Comparison of ENCODE assay signal across 8 mouse cellular contexts in genomic region chr7:15955509-15955908, GRCm38 (mm10). TPM values are rescaled to one million over a fixed set of nuclear protein-coding genes. Genes with fewer than 3 reads are reported as not detected.
DNase-seq lines count a peak whose midpoint lies in the region; ATAC-seq and TF ChIP-seq lines count a peak whose summit lies in the region.

No protein-coding gene starts in this region.

- TF ChIP-seq CTCF in embryonic fibroblast, embryonic 13.5 days (IDR thresholded peaks at IDR 0.05; ENCODE audit: borderline replicate concordance, insufficient read depth, low read length) = no peak

- H3K9me3 ChIP-seq in intestine, embryonic 15.5 days = no peaks in the 10 kb centered on the region

- 33% methylated on average over 7 of the region's 7 CpGs for WGBS in intestine, embryonic 15.5 days

- DNase-seq in lung, postnatal 4 days = peak; percentile 68 to 85
- DNase-seq in cerebellum, adult 18-20 months = no peak
- no peak for DNase-seq in layer of hippocampus, adult 9-11 months
- no peak for DNase-seq in spleen, postnatal 10 days (ENCODE audit: low spot score in 2 of 2)
- no peak for DNase-seq in urinary bladder, postnatal 10 days (ENCODE audit: low spot score)

- no peak overlapping the region for H3K9ac ChIP-seq in intestine, embryonic 15.5 days

- H3K4me2 ChIP-seq in intestine, embryonic 15.5 days (replicated peaks) = peak overlapping the region; percentile 51

- peak; percentile 23; the same call in 1 of the 2 replicates for ATAC-seq in intestine, embryonic 15.5 days

- H3K27ac ChIP-seq in brown adipose tissue, adult 24 weeks (replicated peaks; ENCODE audit: low read depth, low read length) = peak overlapping the region; percentile 99
- peak overlapping the region; percentile 36 for H3K27ac ChIP-seq in embryonic fibroblast, embryonic 13.5 days (ENCODE audit: insufficient read depth, low read length)
- H3K27ac ChIP-seq in intestine, embryonic 15.5 days = peak overlapping the region; percentile 14; the same call in 1 of the 2 replicates

- H3K27me3 ChIP-seq in intestine, embryonic 15.5 days (replicated peaks) = no peaks in the 10 kb centered on the region

- peaks cover 28% of the 10 kb centered on the region for H3K36me3 ChIP-seq in intestine, embryonic 15.5 days

- peak overlapping the region; percentile 44 for H3K4me3 ChIP-seq in brown adipose tissue, adult 24 weeks (ENCODE audit: insufficient read depth, low read depth, low read length)
- H3K4me3 ChIP-seq in embryonic fibroblast, embryonic 13.5 days (ENCODE audit: insufficient read depth, low read length) = no peak overlapping the region
- peak overlapping the region; percentile 18; the same call in 1 of the 2 replicates for H3K4me3 ChIP-seq in intestine, embryonic 15.5 days (replicated peaks)

- H3K4me1 ChIP-seq in brown adipose tissue, adult 24 weeks (ENCODE audit: control insufficient read depth, insufficient read depth, insufficient read length, low read length) = peaks cover 23% of the 10 kb centered on the region
- H3K4me1 ChIP-seq in embryonic fibroblast, embryonic 13.5 days (ENCODE audit: control insufficient read depth, insufficient read depth, low read length) = peaks cover 11% of the 10 kb centered on the region
- H3K4me1 ChIP-seq in intestine, embryonic 15.5 days (replicated peaks) = peaks cover 7% of the 10 kb centered on the region; the same call in 1 of the 2 replicates

- no peak for TF ChIP-seq POLR2A in embryonic fibroblast, embryonic 13.5 days (IDR thresholded peaks at IDR 0.05; ENCODE audit: low read depth, low read length)

RNA-seq across cellular contexts. Expression of gene Nop53, which starts 9.6 kb away (rescaled TPM):
- 86.7 and 98.8 TPM in 2 replicates for polyA plus RNA-seq in brown adipose tissue, adult 24 weeks (2012; ENCODE audit: insufficient read depth, insufficient read length, missing spikeins)
- polyA plus RNA-seq in embryonic fibroblast, embryonic 13.5 days (2011; ENCODE audit: insufficient read length, low read depth, missing spikeins) = 87.7 and 98.1 TPM in 2 replicates
- polyA plus RNA-seq in intestine, embryonic 15.5 days (2015; fragmentation: Nextera tagmentation; extraction: Ambion mirVana) = 161 and 174 TPM in 2 replicates

RNA-seq across cellular contexts. Expression of gene Ehd2, which starts 11.9 kb away (rescaled TPM):
- 141 and 148 TPM in 2 replicates for polyA plus RNA-seq in brown adipose tissue, adult 24 weeks (2012; ENCODE audit: insufficient read depth, insufficient read length, missing spikeins)
- 136 and 191 TPM in 2 replicates for polyA plus RNA-seq in embryonic fibroblast, embryonic 13.5 days (2011; ENCODE audit: insufficient read length, low read depth, missing spikeins)
- 42.3 and 50.9 TPM in 2 replicates for polyA plus RNA-seq in intestine, embryonic 15.5 days (2015; fragmentation: Nextera tagmentation; extraction: Ambion mirVana)

RNA-seq across cellular contexts. Expression of gene Selenow, which starts 33.3 kb away (rescaled TPM):
- polyA plus RNA-seq in brown adipose tissue, adult 24 weeks (2012; ENCODE audit: insufficient read depth, insufficient read length, missing spikeins) = 320 and 478 TPM in 2 replicates
- 382 and 390 TPM in 2 replicates for polyA plus RNA-seq in embryonic fibroblast, embryonic 13.5 days (2011; ENCODE audit: insufficient read length, low read depth, missing spikeins)
- polyA plus RNA-seq in intestine, embryonic 15.5 days (2015; fragmentation: Nextera tagmentation; extraction: Ambion mirVana) = 645 and 657 TPM in 2 replicates

Comparison
In these comparisons a context has a peak if more than half of its experiments do, and no peak if none do; other contexts are left out.
1. H3K27ac ChIP-seq: peak in every context shown above with its lines; median percentile 99 in brown adipose tissue, adult 24 weeks; 36 in embryonic fibroblast, embryonic 13.5 days; 14 in intestine, embryonic 15.5 days.
2. DNase-seq: peak in lung, postnatal 4 days (2 of 2); none in cerebellum, adult 18-20 months (0 of 2), layer of hippocampus, adult 9-11 months (single experiment), spleen, postnatal 10 days (0 of 2) and urinary bladder, postnatal 10 days (single experiment).